Mouse (Mus musculus) central nervous system, embryonic 11.5 days (tissue): ENCODE data around the gene Atp6v1fnb. TPM values are rescaled to one million over a fixed set of nuclear protein-coding genes. Genes with fewer than 3 reads are reported as not detected.

Experiments
- polyA plus RNA-seq: library from polyadenylated mRNA; depleted of rRNA; stranded (reverse); fragments of >200 nt; gene quantifications from 2 replicates; pipeline ENCODE4 v1.2.3, GENCODE M21; 2012; rRNA removed

The Atp6v1fnb gene
- polyA plus RNA-seq, result 0.16 TPM in 2 replicates

DNA sequence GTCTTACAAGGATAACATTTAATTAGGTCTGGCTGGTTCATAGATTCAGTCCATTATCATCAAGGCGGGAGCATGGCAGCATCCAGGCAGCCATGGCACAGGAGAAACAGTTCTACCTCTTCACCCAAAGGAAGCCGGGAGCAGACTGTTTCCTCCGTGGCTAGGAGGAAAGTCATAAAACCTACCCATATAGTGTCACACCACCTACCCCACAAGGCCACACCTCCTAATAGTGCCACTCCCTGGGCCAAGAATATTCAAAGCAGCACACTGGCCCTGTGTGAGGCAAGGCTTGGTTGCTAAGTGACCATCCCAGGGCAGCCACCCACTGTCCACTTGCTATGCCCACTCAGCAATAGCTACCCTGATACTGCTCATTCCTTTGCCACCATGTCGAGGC is at the start of gene Atp6v1fnb:
Gene Atp6v1fnb (plus strand): TSS at position 301 of the 400 bp plus-strand sequence.

DNA sequence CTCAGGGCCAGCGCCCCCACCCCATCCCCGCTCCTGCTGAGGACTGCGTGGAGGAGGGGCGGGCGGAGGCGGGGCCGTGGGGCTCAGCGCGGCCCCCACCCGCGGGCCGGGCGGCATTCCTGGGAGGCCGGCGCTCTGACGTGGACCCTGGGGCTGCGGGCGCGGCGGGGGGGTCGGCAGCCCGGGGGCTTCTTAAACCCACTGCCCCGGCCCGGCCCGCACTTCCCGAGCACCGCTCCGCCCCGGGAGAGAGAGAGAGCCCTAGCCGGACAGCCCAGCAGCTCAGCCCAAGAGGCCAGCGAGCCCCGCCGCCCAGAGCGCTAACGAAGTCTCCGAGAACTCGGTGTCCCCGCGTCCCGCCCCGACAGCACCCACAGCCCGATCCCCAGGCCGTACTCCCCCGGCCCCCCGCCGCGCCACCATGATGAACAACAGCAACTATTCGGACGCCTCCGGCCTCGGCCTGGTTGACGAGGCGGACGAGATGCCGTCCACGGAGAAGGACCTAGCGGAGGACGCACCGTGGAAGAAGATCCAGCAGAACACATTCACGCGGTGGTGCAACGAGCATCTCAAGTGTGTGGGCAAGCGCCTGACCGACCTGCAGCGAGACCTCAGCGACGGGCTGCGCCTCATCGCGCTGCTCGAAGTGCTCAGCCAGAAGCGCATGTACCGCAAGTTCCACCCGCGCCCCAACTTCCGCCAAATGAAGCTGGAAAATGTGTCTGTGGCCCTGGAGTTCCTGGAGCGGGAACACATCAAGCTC is 38.0 kb upstream of the Atp6v1fnb start, which contains the start of gene Flnc:
Gene Flnc (plus strand): TSS at position 219 of the 766 bp plus-strand sequence.

DNA sequence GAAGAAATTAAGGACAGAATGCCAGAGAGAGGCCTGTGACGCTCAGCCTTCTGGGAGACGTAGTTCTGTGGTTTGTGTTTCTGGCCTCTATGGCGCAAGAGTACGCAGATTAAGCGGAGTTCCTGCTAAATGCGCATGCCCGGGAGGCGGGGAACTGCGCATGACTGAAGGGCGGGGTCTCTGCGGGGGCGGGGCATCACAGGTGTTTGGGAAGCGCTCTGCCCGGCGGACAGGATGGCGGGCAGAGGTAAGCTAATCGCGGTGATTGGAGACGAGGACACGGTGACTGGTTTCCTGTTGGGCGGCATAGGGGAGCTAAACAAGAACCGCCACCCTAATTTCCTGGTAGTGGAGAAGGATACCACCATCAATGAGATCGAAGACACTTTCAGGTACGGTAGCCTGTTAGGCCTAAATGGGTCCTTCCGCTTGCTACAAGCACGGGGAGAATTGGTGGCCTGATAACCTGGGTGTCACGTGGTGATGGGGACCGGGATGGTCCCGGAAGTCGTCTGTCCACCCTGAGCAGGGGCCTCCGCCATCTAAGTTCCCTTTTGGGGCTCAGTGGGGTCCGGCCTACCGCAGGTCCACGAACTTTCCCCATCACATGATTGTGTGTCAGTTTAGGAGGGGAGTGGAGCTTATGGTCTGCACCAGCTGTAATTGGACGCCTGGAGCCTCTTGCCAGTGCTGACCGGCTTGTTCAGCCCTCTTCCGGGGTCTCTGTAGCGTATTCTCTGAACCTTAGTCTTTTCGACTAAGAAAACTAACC is 3.5 kb upstream of the Atp6v1fnb start, which contains the start of gene Atp6v1f:
Gene Atp6v1f (plus strand): TSS at position 136 of the 772 bp plus-strand sequence.

DNA sequence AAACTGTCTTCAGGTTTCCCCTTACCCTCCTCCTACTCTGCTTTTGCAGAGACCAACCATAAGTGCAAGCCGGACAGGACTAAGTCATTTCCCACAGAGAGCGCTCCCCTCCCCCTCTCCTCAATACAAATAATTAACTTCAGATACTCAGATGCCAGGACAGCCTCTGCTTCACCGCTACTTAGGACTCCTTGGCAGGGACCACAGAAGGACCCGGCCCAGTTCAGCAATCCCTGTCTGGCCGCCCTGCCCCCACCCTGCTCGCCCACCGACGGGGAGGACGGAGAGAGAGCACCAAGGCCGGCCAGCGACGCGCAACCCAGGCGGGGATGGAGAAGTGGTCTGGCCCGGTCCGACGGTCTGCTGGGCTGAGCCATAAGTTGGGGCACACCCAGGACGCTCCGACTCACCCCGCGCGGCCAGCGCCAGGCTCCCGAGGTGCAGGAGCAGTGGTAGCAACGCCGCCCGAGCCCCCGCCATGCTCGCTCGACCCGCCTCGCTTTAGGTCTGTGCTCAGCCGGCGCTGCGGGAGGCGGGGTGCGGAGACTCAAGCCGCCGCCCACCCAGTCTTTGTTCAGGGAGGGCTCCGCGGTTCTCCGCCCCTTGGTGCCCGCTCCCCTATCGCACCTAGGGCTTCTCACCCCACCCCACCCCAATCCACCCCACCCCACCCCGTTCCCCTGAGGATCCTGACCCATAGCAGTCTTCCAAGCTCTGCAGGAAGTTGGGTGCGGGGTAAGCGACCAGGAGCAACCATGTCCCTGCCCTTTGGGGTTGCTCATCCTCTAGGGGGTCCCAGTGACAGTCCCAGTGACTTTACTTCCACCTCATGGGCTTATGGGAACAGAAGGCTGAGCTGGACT is 36.4 kb downstream of the Atp6v1fnb start, which contains the start of gene Kcp:
Gene Kcp (minus strand): TSS at position 506 of the 863 bp plus-strand sequence.

Other genes starting within 250 kb of the Atp6v1fnb start
- gene Hilpda, start 198.9 kb upstream of the Atp6v1fnb start, polyA plus RNA-seq, result 19.6 and 30.4 TPM in 2 replicates
- 1.0 and 1.5 TPM in 2 replicates for gene Fam71f2, start 191.8 kb upstream of the Atp6v1fnb start, polyA plus RNA-seq
- 0.09 TPM in 1 of 2 replicates, not detected in the other for gene Fam71f1, start 152.3 kb upstream of the Atp6v1fnb start, polyA plus RNA-seq
- 211 and 214 TPM in 2 replicates for gene Calu, start 123.4 kb upstream of the Atp6v1fnb start, polyA plus RNA-seq
- 0.06 TPM in 1 of 2 replicates, not detected in the other for gene Opn1sw, start 83.0 kb upstream of the Atp6v1fnb start, polyA plus RNA-seq
- gene Ccdc136, start 75.1 kb upstream of the Atp6v1fnb start, polyA plus RNA-seq, result 31.4 and 47.4 TPM in 2 replicates
- 5.5 and 12.2 TPM in 2 replicates for gene Flnc, start 38.2 kb upstream of the Atp6v1fnb start, polyA plus RNA-seq
- gene Atp6v1f, start 3.7 kb upstream of the Atp6v1fnb start, polyA plus RNA-seq, result 119 and 185 TPM in 2 replicates
- gene Kcp, start 36.5 kb downstream of the Atp6v1fnb start, polyA plus RNA-seq, result 37.7 and 61.8 TPM in 2 replicates
- gene Irf5, start 55.2 kb downstream of the Atp6v1fnb start, polyA plus RNA-seq, result 1.5 and 4.3 TPM in 2 replicates
- 74.3 and 93.2 TPM in 2 replicates for gene Tnpo3, start 138.4 kb downstream of the Atp6v1fnb start, polyA plus RNA-seq
- 11.5 and 12.0 TPM in 2 replicates for gene Tspan33, start 222.8 kb downstream of the Atp6v1fnb start, polyA plus RNA-seq